Mouse (Mus musculus): Measurements from ENCODE around the gene Plcl1.
A peak's percentile ranks its signal among the peaks of the same experiment; 100 is the strongest.

Plcl1 gene

GRCm38 (mm10) chr1:55704707-55705106, 299.0 kb downstream of the Plcl1 start:
- no peak for DNase-seq (ENCODE audit: low spot score)

- DNase-seq (ENCODE audit: low spot score) = no peak
Measured at GRCm38 (mm10) chr1:55705173-55705572, 299.5 kb downstream of the Plcl1 start.

- DNase-seq (ENCODE audit: low spot score) = no peak
Measured at GRCm38 (mm10) chr1:55705756-55706155, 300.0 kb downstream of the Plcl1 start.

GRCm38 (mm10) chr1:55706933-55707332, 301.2 kb downstream of the Plcl1 start:
- no peak for DNase-seq (ENCODE audit: low spot score)

- DNase-seq (ENCODE audit: low spot score) = no peak
Measured at GRCm38 (mm10) chr1:55717283-55717803, 311.6 kb downstream of the Plcl1 start.

GRCm38 (mm10) chr1:55725428-55725827, 319.7 kb downstream of the Plcl1 start:
- no peak for DNase-seq (ENCODE audit: low spot score)

GRCm38 (mm10) chr1:55729332-55729731, 323.6 kb downstream of the Plcl1 start:
- DNase-seq (ENCODE audit: low spot score) = no peak

GRCm38 (mm10) chr1:55732951-55733350, 327.2 kb downstream of the Plcl1 start:
- no peak for DNase-seq (ENCODE audit: low spot score)

- DNase-seq (ENCODE audit: low spot score) = peak; percentile 92
Measured at GRCm38 (mm10) chr1:55736054-55736740, 330.5 kb downstream of the Plcl1 start.

- DNase-seq (ENCODE audit: low spot score) = no peak
Measured at GRCm38 (mm10) chr1:55736762-55737288, 331.1 kb downstream of the Plcl1 start.

GRCm38 (mm10) chr1:55738746-55739365, 333.1 kb downstream of the Plcl1 start:
- no peak for DNase-seq (ENCODE audit: low spot score)

GRCm38 (mm10) chr1:55741885-55742284, 336.2 kb downstream of the Plcl1 start:
- no peak for DNase-seq (ENCODE audit: low spot score)

- no peak for DNase-seq (ENCODE audit: low spot score)
Measured at GRCm38 (mm10) chr1:55748516-55748915, 342.8 kb downstream of the Plcl1 start.

GRCm38 (mm10) chr1:55749770-55750169, 344.0 kb downstream of the Plcl1 start:
- DNase-seq (ENCODE audit: low spot score) = no peak

- DNase-seq (ENCODE audit: low spot score) = peak; percentile 68
Measured at GRCm38 (mm10) chr1:55755742-55756141, 350.0 kb downstream of the Plcl1 start.

- no peak for DNase-seq (ENCODE audit: low spot score)
Measured at GRCm38 (mm10) chr1:55762284-55762683, 356.6 kb downstream of the Plcl1 start.

GRCm38 (mm10) chr1:55763171-55763570, 357.4 kb downstream of the Plcl1 start:
- no peak for DNase-seq (ENCODE audit: low spot score)

- DNase-seq (ENCODE audit: low spot score) = no peak
Measured at GRCm38 (mm10) chr1:55766743-55767142, 361.0 kb downstream of the Plcl1 start.

- no peak for DNase-seq (ENCODE audit: low spot score)
Measured at GRCm38 (mm10) chr1:55770072-55770785, 364.5 kb downstream of the Plcl1 start.

- DNase-seq (ENCODE audit: low spot score) = no peak
Measured at GRCm38 (mm10) chr1:55792817-55793216, 387.1 kb downstream of the Plcl1 start.

All from testis, postnatal 10 days (tissue).